Mouse (Mus musculus) liver, postnatal 0 days (tissue): ENCODE measurements around the gene Cbx1.

Experiments used
- CTCF ChIP-seq: sonication (generic); IDR thresholded peaks from 2 replicates; pipeline ENCODE4 v1.5.1; 2016; ENCODE audit warnings: antibody characterized with exemption, low read depth
- EP300 ChIP-seq: IDR thresholded peaks from 2 replicates; pipeline ENCODE4 v1.6.1; 2016; ENCODE audit warnings: antibody characterized with exemption, low read depth, mild to moderate bottlenecking

DNA sequence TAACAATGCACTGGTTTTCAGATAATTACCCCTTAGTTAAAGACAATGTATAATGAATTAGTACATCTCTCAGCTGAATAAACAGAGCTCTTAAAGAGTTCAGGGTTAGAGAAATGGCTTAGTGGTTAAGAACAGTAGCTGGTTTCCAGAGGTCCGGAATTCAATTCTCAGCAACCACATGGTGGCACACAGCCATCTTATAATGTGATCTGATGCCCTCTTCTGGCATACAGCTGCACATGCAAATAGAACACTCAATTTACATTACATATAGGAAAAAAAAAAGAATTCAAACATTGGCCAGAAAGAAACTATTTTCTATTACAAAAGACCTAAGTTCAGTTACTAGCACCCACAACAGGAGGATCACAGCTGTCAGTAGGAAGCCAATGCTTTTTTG, 7.7 kb downstream of the Cbx1 start:
- TF ChIP-seq CTCF = peak; percentile 56
- TF ChIP-seq EP300 = no peak
